Mouse (Mus musculus) lung, postnatal 4 days (tissue): Measurements from ENCODE around the gene Zfp579.
"Not testable (repeated sequence)": the region's sequence is repeated elsewhere in the genome, so short reads cannot be mapped to it uniquely, and the experiment has no call there.

Experiments used
- DNase-seq, 2 experiments: peaks; one replicate each; pipeline ENCODE4 v3.0.0; 2021

Gene Zfp579

GRCm38 (mm10) chr7:5014251-5015117 is 18.5 kb upstream of the Zfp579 start, which contains the start of the genes Zfp524 and Fiz1:
Gene Zfp524 (plus strand): TSS chr7:5014415.
Gene Fiz1 (minus strand): TSS chr7:5014697.
- peak; percentile 97 to 98 for DNase-seq

GRCm38 (mm10) chr7:5012681-5013513 is 16.9 kb upstream of the Zfp579 start:
- DNase-seq = peak in 1 of 2 experiments; percentile 41

- DNase-seq = no peak
These were observed 12.3 kb upstream of the Zfp579 start for GRCm38 (mm10) chr7:5008229-5008628.

- not testable (repeated sequence) for DNase-seq
These were observed 6.9 kb upstream of the Zfp579 start for GRCm38 (mm10) chr7:5002876-5003275.

GRCm38 (mm10) chr7:4999876-5000275 is 3.9 kb upstream of the Zfp579 start:
- peak in 1 of 2 experiments; percentile 46 for DNase-seq

GRCm38 (mm10) chr7:4996934-4997333 is 976 bp upstream of the Zfp579 start:
- DNase-seq = no peak

- no peak for DNase-seq
These were observed 523 bp downstream of the Zfp579 start for GRCm38 (mm10) chr7:4995268-4996002.

GRCm38 (mm10) chr7:4993999-4994788 is 1.8 kb downstream of the Zfp579 start:
- DNase-seq = no peak

- DNase-seq = no peak
These were observed 2.5 kb downstream of the Zfp579 start for GRCm38 (mm10) chr7:4993347-4993998.

- peak in 1 of 2 experiments; percentile 42 for DNase-seq
These were observed 7.7 kb downstream of the Zfp579 start for GRCm38 (mm10) chr7:4988250-4988649.

- DNase-seq = no peak
These were observed 19.1 kb downstream of the Zfp579 start for GRCm38 (mm10) chr7:4976832-4977231.

GRCm38 (mm10) chr7:4975455-4975854 is 20.5 kb downstream of the Zfp579 start:
- DNase-seq = no peak

GRCm38 (mm10) chr7:4972321-4973047 is 23.5 kb downstream of the Zfp579 start:
- DNase-seq = peak; percentile 60 to 77

GRCm38 (mm10) chr7:4971710-4972109 is 24.2 kb downstream of the Zfp579 start:
- DNase-seq = peak; percentile 50 to 75

GRCm38 (mm10) chr7:4971068-4971467 is 24.9 kb downstream of the Zfp579 start, which contains the start of gene Sbk3:
Gene Sbk3 (minus strand): TSS chr7:4971168.
- DNase-seq = no peak

- no peak for DNase-seq
These were observed 31.0 kb downstream of the Zfp579 start for GRCm38 (mm10) chr7:4964988-4965387.

GRCm38 (mm10) chr7:4964272-4964671 is 31.7 kb downstream of the Zfp579 start, which contains the start of gene Sbk2:
Gene Sbk2 (minus strand): TSS chr7:4964406.
- DNase-seq = peak; percentile 87 to 90

GRCm38 (mm10) chr7:4963527-4963926 is 32.4 kb downstream of the Zfp579 start:
- no peak for DNase-seq

GRCm38 (mm10) chr7:4957361-4957760 is 38.6 kb downstream of the Zfp579 start:
- DNase-seq = no peak

GRCm38 (mm10) chr7:4953815-4954445 is 42.0 kb downstream of the Zfp579 start:
- peak; percentile 51 to 78 for DNase-seq
